Mouse (Mus musculus): Measurements from ENCODE around the gene Pigq.

Pigq gene

GRCm38 (mm10) chr17:25919786-25920642 lies 24.7 kb downstream of the Pigq start:
- DNase-seq (ENCODE audit: low spot score) = peak; percentile 99

- no peak for DNase-seq (ENCODE audit: low spot score)
Measured at GRCm38 (mm10) chr17:25919144-25919785, 25.5 kb downstream of the Pigq start, which contains the start of gene Rab40c. Gene Rab40c (minus strand): TSS chr17:25919727.

GRCm38 (mm10) chr17:25918037-25918750 lies 26.5 kb downstream of the Pigq start:
- DNase-seq (ENCODE audit: low spot score) = no peak

- DNase-seq (ENCODE audit: low spot score) = no peak
Measured at GRCm38 (mm10) chr17:25916931-25917647, 27.6 kb downstream of the Pigq start.

- DNase-seq (ENCODE audit: low spot score) = no peak
Measured at GRCm38 (mm10) chr17:25914295-25914694, 30.4 kb downstream of the Pigq start.

GRCm38 (mm10) chr17:25913877-25914275 lies 30.9 kb downstream of the Pigq start:
- no peak for DNase-seq (ENCODE audit: low spot score)

- DNase-seq (ENCODE audit: low spot score) = no peak
Measured at GRCm38 (mm10) chr17:25913186-25913876, 31.4 kb downstream of the Pigq start.

- DNase-seq (ENCODE audit: low spot score) = no peak
Measured at GRCm38 (mm10) chr17:25911816-25912215, 32.9 kb downstream of the Pigq start.

- no peak for DNase-seq (ENCODE audit: low spot score)
Measured at GRCm38 (mm10) chr17:25907640-25908039, 37.1 kb downstream of the Pigq start.

- DNase-seq (ENCODE audit: low spot score) = no peak
Measured at GRCm38 (mm10) chr17:25903061-25903460, 41.7 kb downstream of the Pigq start.

GRCm38 (mm10) chr17:25900193-25900592 lies 44.5 kb downstream of the Pigq start:
- no peak for DNase-seq (ENCODE audit: low spot score)

GRCm38 (mm10) chr17:25895891-25896290 lies 48.8 kb downstream of the Pigq start:
- DNase-seq (ENCODE audit: low spot score) = no peak

- no peak for DNase-seq (ENCODE audit: low spot score)
Measured at GRCm38 (mm10) chr17:25895415-25895814, 49.3 kb downstream of the Pigq start.

- DNase-seq (ENCODE audit: low spot score) = peak; percentile 62
Measured at GRCm38 (mm10) chr17:25893975-25894617, 50.6 kb downstream of the Pigq start.

GRCm38 (mm10) chr17:25888837-25889236 lies 55.9 kb downstream of the Pigq start:
- no peak for DNase-seq (ENCODE audit: low spot score)

GRCm38 (mm10) chr17:25887467-25887866 lies 57.3 kb downstream of the Pigq start:
- no peak for DNase-seq (ENCODE audit: low spot score)

GRCm38 (mm10) chr17:25886806-25887205 lies 57.9 kb downstream of the Pigq start:
- DNase-seq (ENCODE audit: low spot score) = no peak

GRCm38 (mm10) chr17:25885636-25886035 lies 59.1 kb downstream of the Pigq start:
- no peak for DNase-seq (ENCODE audit: low spot score)

- no peak for DNase-seq (ENCODE audit: low spot score)
Measured at GRCm38 (mm10) chr17:25883824-25884223, 60.9 kb downstream of the Pigq start.

GRCm38 (mm10) chr17:25883268-25883667 lies 61.5 kb downstream of the Pigq start:
- no peak for DNase-seq (ENCODE audit: low spot score)

GRCm38 (mm10) chr17:25882306-25882705 lies 62.4 kb downstream of the Pigq start:
- DNase-seq (ENCODE audit: low spot score) = peak; percentile 40
